Mouse (Mus musculus): Measurements from ENCODE around the gene Olfr843. TPM values are rescaled to one million over a fixed set of nuclear protein-coding genes. Genes with fewer than 3 reads are reported as not detected.

The Olfr843 gene
- not detected for total RNA-seq (2021)
- long read RNA-seq, experiment 1 = 0 reads
- long read RNA-seq, experiment 2 = 0 reads

DNA sequence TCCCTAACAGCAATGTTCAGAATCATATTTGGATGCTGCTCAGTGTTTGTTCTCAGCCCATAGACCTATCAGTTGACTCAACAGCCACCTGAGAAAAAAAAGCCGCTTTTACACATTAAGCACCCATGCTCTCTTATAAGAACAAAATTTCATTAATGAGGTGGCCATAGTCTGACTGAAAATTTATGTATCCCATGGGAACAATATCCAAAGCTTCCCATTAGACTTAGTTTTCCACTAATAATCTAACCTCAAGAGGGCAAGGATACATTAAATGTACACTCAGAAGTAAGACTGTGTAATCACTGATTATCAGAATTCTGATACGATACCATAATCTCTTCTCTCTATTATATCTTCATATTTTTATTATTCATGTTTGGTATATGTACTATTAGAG is at the start of gene Olfr843:
Olfr843 (minus strand) TSS at position 101 of the 400 bp plus-strand sequence.
- no peak for DNase-seq (ENCODE audit: extremely low spot score in 1 of 2, low spot score in 2 of 2)
- Histone ChIP-seq H3K4me3 (no peak within 1 kb of the TSS), H3K27ac (no peak within 1 kb of the TSS)
- intact Hi-C loops (cut with DNase I) = no loop called here
- TF ChIP-seq CTCF (IDR thresholded peaks at IDR 0.05) = no peak

Other genes with a start within 250 kb of the Olfr843 start
- gene Olfr835, start 219.3 kb downstream of the Olfr843 start, total RNA-seq (2021) = not detected
- not detected for gene Olfr836, start 131.6 kb downstream of the Olfr843 start, total RNA-seq (2021)
- not detected for gene Olfr837, start 115.7 kb downstream of the Olfr843 start, total RNA-seq (2021)
- gene Olfr839-ps1, start 74.7 kb downstream of the Olfr843 start, total RNA-seq (2021) = under 1 TPM in 1 of 2 experiments, not detected in 1; 0.11 TPM
- gene Olfr844, start 64.4 kb upstream of the Olfr843 start, total RNA-seq (2021) = not detected
- gene Olfr845, start 84.5 kb upstream of the Olfr843 start, total RNA-seq (2021) = not detected
- gene Olfr846, start 112.0 kb upstream of the Olfr843 start, total RNA-seq (2021) = not detected
- not detected for gene Olfr847, start 126.7 kb upstream of the Olfr843 start, total RNA-seq (2021)
- not detected for gene Olfr849, start 188.3 kb upstream of the Olfr843 start, total RNA-seq (2021)
- gene Olfr850, start 226.3 kb upstream of the Olfr843 start, total RNA-seq (2021) = not detected
- not detected for gene Olfr851, start 241.3 kb upstream of the Olfr843 start, total RNA-seq (2021)

Data from left cerebral cortex, adult 2 months (tissue).